Mouse (Mus musculus): Measurements from ENCODE around the gene Akr1b8. TPM values are rescaled to one million over a fixed set of nuclear protein-coding genes. Genes with fewer than 3 reads are reported as not detected.
A peak's percentile ranks its signal among the peaks of the same experiment; 100 is the strongest.
"Not testable (repeated sequence)": the region's sequence is repeated elsewhere in the genome, so short reads cannot be mapped to it uniquely, and the experiment has no call there.

The Akr1b8 gene
- polyA plus RNA-seq, 1 experiment: 95.1 TPM

DNA sequence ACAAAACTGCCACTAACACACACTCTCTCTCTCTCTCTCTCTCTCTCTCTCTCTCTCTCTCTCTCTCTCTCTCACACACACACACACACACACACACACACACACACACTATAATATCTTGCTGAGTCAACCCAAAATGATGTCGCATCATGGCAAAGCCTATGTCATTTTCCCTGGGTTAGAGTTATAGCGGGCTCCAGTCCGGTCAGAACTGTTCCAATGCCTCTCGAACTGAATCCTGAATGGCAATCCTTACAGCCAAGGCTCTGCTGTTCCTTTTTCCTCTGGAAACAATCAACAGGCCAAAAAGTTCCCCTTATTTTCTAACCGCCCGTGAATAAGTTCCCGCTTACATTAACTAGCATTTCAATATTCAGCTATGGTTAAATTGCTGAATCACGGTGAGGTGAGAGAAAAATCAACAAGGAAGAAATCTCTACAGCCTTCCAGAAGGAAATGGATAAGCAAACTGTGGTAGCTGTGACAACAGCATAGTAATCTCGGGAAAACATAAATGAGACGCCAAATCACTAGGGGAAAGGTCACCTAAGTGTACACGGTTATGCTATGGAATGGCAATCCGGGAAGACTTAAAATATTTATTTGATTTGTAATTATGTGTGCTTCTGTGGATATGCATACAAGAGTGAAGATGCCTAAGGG lies 3.8 kb upstream of the Akr1b8 start:
- Histone ChIP-seq H3K36me3 (ENCODE audit: control insufficient read depth, insufficient read depth) (no peaks in the 10 kb centered on the region), H3K27me3 (ENCODE audit: control insufficient read depth, insufficient read depth, insufficient read length) (no peaks in the 10 kb centered on the region), H3K79me2 (ENCODE audit: control insufficient read depth, insufficient read depth) (peaks cover 11% of the 10 kb centered on the region), H3K79me3 (ENCODE audit: low read depth) (no peaks in the 10 kb centered on the region), H3K4me3 (ENCODE audit: insufficient read depth, poor library complexity, severe bottlenecking) (no peak overlapping the region), H3ac (ENCODE audit: control insufficient read depth, insufficient read length, low read depth) (no peak overlapping the region)
- TF ChIP-seq MYOD1 (IDR thresholded peaks at IDR 0.05; ENCODE audit: control insufficient read depth, insufficient read length, low read depth) (no peak), USF1 (IDR thresholded peaks at IDR 0.05; ENCODE audit: low read depth) (no peak), CEBPB (IDR thresholded peaks at IDR 0.05; ENCODE audit: low read depth) (no peak), MYOG (IDR thresholded peaks at IDR 0.05; ENCODE audit: control insufficient read depth, extremely low read depth, insufficient read length) (no peak), CTCF (IDR thresholded peaks at IDR 0.05; ENCODE audit: control insufficient read depth, insufficient read depth, insufficient read length) (no peak)

DNA sequence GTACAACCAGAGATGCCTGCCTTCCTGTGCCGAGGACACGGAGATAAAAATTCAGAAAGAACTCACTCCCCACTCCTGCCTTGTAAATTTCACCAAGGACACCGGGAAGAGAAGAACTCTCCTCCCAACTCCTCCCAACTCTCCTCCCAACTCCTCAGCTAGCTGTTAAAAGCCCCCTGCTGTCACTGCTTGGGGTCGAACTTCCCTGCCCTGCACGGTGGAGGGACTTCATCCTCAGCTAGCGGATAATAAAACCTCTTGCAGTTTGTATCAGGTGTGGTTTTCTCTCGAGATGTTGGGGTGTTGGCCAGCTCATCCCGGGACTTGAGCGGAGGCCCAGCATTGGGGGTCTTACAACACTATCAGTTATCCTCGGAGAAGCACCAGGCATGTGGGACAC lies 2.4 kb upstream of the Akr1b8 start:
- H3ac ChIP-seq (ENCODE audit: control insufficient read depth, insufficient read length, low read depth): not testable (repeated sequence)

DNA sequence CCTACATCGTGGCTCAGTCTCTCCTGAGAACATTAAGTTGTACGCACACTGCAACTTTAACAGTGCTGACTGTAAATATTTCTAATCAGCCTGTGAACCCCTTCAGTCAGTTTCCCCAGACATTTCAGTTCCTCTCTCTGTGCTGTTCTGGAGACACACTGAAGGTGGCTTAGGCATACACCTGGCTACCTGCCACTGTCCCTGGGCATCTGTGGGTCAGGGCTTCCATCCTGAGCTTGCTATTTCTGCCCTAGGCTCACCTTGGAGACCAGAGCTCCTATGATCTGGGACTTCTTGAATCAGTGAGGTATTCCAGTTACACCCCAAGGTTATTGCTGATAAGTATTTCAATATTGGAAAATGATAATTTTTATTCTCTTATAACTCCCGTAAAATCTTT lies 1.5 kb upstream of the Akr1b8 start:
- TF ChIP-seq FOSL1 (IDR thresholded peaks at IDR 0.05; ENCODE audit: insufficient read depth, low read length, poor library complexity, severe bottlenecking): no peak
- TF ChIP-seq MAX (IDR thresholded peaks at IDR 0.05): no peak
- TF ChIP-seq CEBPB (IDR thresholded peaks at IDR 0.05; ENCODE audit: low read depth): no peak
- no peak for TF ChIP-seq CTCF (IDR thresholded peaks at IDR 0.05; ENCODE audit: control insufficient read depth, insufficient read depth, insufficient read length)
- TF ChIP-seq USF1 (IDR thresholded peaks at IDR 0.05; ENCODE audit: low read depth): no peak
- TF ChIP-seq MYOD1 (IDR thresholded peaks at IDR 0.05; ENCODE audit: control insufficient read depth, insufficient read length, low read depth): no peak
- TF ChIP-seq MYOG (IDR thresholded peaks at IDR 0.05; ENCODE audit: control insufficient read depth, extremely low read depth, insufficient read length): no peak

More for the DNA sequence above, 2.4 kb upstream of the Akr1b8 start:
- peaks cover 22% of the 10 kb centered on the region for H3K79me2 ChIP-seq (ENCODE audit: control insufficient read depth, insufficient read depth)
- not testable (repeated sequence) for H3K79me3 ChIP-seq (ENCODE audit: low read depth); H3K27me3 ChIP-seq (ENCODE audit: control insufficient read depth, insufficient read depth, insufficient read length); H3K36me3 ChIP-seq (ENCODE audit: control insufficient read depth, insufficient read depth); H3K4me3 ChIP-seq (ENCODE audit: insufficient read depth, poor library complexity, severe bottlenecking)

DNA sequence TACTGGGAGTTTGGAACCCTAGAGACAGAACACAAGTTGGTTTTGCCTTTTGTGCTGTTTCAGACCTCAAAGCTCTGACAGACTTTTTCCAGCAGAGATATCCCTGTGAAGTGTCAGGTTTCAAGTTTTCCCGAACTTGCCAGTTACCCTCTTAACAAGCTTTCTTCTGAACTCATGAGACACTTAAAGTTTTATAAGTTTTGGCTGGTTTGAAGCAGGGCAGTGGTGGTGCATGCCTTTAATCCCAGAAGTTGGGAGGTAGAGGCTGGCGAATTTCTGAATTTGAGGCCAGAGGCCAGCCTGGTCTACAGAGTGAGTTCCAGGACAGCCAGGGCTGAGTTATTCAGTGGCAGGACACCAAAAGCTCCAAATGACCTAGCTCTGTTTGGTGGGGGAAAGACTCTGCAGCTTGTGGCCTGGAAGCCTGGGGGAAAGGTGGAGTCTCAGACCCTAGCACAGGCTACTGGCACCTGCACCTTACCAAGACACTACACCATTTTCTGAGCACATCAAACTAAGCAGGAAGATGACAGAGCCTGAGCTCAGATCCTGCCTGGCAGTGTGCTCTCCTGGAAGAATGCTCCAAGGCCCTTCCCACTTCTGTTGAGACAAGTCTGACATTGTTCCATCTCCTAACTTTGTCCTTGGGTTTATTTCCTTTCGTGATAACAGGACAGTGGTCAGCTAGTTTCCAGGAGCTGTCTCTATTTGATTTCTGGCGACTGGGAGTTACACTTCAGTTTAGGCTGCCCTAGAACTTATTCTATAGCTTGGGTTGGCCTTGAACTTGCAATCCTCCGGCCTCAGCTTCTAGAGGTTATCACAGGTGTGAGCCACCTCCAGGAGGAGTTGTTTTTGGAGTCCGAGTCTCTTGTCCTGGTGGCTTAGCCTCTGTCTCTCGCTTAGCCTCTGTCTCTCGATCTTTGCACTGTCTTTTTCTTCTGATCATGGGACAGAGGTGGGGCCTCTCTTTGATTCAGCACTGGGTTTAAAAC lies 732 bp downstream of the Akr1b8 start:
- peaks cover 22% of the 10 kb centered on the region for H3K79me2 ChIP-seq (ENCODE audit: control insufficient read depth, insufficient read depth)
- H3K4me3 ChIP-seq (ENCODE audit: insufficient read depth, poor library complexity, severe bottlenecking): peak overlapping the region; percentile 28

More for the DNA sequence above, 1.5 kb upstream of the Akr1b8 start:
- H3K27me3 ChIP-seq (ENCODE audit: control insufficient read depth, insufficient read depth, insufficient read length): no peaks in the 10 kb centered on the region
- H3ac ChIP-seq (ENCODE audit: control insufficient read depth, insufficient read length, low read depth): no peak overlapping the region
- H3K4me3 ChIP-seq (ENCODE audit: insufficient read depth, poor library complexity, severe bottlenecking): no peak overlapping the region
- peaks cover 15% of the 10 kb centered on the region for H3K36me3 ChIP-seq (ENCODE audit: control insufficient read depth, insufficient read depth)
- H3K79me2 ChIP-seq (ENCODE audit: control insufficient read depth, insufficient read depth): peaks cover 22% of the 10 kb centered on the region
- H3K79me3 ChIP-seq (ENCODE audit: low read depth): no peaks in the 10 kb centered on the region

DNA sequence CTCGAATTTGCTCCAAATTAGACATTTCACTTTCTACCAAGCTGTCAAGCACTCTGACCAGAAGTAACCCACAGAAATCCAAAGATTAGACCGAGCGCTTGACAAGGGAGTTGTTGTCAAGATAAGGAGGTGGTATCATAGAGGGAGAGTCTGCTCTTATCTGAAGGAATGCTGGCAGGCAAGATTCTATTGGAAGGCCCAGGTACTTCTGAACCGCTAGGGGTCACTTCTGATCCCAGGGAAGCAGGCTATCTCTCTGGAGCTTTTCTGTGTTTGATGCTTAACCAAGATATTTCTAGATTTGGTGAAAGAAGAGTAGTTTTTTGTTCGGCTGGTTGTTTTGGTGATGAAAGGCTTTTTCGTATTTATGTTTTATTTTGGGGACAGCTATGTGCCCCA lies 1.4 kb downstream of the Akr1b8 start:
- Histone ChIP-seq H3ac (ENCODE audit: control insufficient read depth, insufficient read length, low read depth) (no peak overlapping the region), H3K79me2 (ENCODE audit: control insufficient read depth, insufficient read depth) (peaks cover 22% of the 10 kb centered on the region), H3K36me3 (ENCODE audit: control insufficient read depth, insufficient read depth) (peaks cover 34% of the 10 kb centered on the region), H3K27me3 (ENCODE audit: control insufficient read depth, insufficient read depth, insufficient read length) (no peaks in the 10 kb centered on the region), H3K4me3 (ENCODE audit: insufficient read depth, poor library complexity, severe bottlenecking) (no peak overlapping the region), H3K79me3 (ENCODE audit: low read depth) (no peaks in the 10 kb centered on the region)
- TF ChIP-seq CEBPB (IDR thresholded peaks at IDR 0.05; ENCODE audit: low read depth) (no peak), MYOG (IDR thresholded peaks at IDR 0.05; ENCODE audit: control insufficient read depth, extremely low read depth, insufficient read length) (no peak), FOSL1 (IDR thresholded peaks at IDR 0.05; ENCODE audit: insufficient read depth, low read length, poor library complexity, severe bottlenecking) (no peak), USF1 (IDR thresholded peaks at IDR 0.05; ENCODE audit: low read depth) (no peak), MYOD1 (IDR thresholded peaks at IDR 0.05; ENCODE audit: control insufficient read depth, insufficient read length, low read depth) (no peak), MAX (IDR thresholded peaks at IDR 0.05) (no peak), CTCF (IDR thresholded peaks at IDR 0.05; ENCODE audit: control insufficient read depth, insufficient read depth, insufficient read length) (no peak)

More for the DNA sequence above, 732 bp downstream of the Akr1b8 start:
- Histone ChIP-seq H3K36me3 (ENCODE audit: control insufficient read depth, insufficient read depth) (peaks cover 34% of the 10 kb centered on the region), H3K79me3 (ENCODE audit: low read depth) (no peaks in the 10 kb centered on the region), H3ac (ENCODE audit: control insufficient read depth, insufficient read length, low read depth) (peak overlapping the region; percentile 60), H3K27me3 (ENCODE audit: control insufficient read depth, insufficient read depth, insufficient read length) (no peaks in the 10 kb centered on the region)
- TF ChIP-seq MYOD1 (IDR thresholded peaks at IDR 0.05; ENCODE audit: control insufficient read depth, insufficient read length, low read depth): no peak
- TF ChIP-seq FOSL1 (IDR thresholded peaks at IDR 0.05; ENCODE audit: insufficient read depth, low read length, poor library complexity, severe bottlenecking): no peak
- no peak for TF ChIP-seq MAX (IDR thresholded peaks at IDR 0.05)
- no peak for TF ChIP-seq USF1 (IDR thresholded peaks at IDR 0.05; ENCODE audit: low read depth)
- TF ChIP-seq CEBPB (IDR thresholded peaks at IDR 0.05; ENCODE audit: low read depth): no peak
- no peak for TF ChIP-seq CTCF (IDR thresholded peaks at IDR 0.05; ENCODE audit: control insufficient read depth, insufficient read depth, insufficient read length)
- no peak for TF ChIP-seq MYOG (IDR thresholded peaks at IDR 0.05; ENCODE audit: control insufficient read depth, extremely low read depth, insufficient read length)

Data from C2C12 (cell line).